Mouse (Mus musculus): ENCODE measurements at regions not wholly inside any gene's neighbourhood (a gene's known extent, or its start where the extent isn't known, plus 50 kb on each side); places are given as distances from the start of the nearest gene placed in this dataset.
A peak's percentile ranks its signal among the peaks of the same experiment; 100 is the strongest.

DNA sequence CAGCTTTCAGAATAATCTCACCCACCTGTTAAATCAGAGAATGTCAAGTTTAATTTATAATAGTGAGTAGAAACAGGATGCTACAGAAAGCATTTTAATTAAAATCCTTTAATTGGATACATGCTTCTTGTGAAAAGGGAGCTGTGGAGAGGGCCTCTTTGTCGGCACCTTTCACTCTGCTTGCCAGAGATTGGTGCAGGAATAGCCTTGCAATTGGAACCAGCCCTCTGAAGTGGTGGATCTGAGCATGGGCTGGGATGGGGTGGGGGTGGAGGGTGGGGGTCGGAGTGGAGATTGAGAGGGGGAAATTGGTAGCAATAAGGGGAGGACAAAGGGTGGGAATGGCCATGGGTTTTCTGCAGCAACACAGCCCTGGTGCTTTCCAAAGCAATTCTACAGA is 207.2 kb downstream of the Tbx15 start:
- no peaks in the 10 kb centered on the region for H3K9me3 ChIP-seq (ENCODE audit: control insufficient read depth, low read length)
- 78% methylated on average over 2 of the region's 2 CpGs for WGBS
- H3K36me3 ChIP-seq (ENCODE audit: control insufficient read depth, insufficient read depth, low read length), result no peaks in the 10 kb centered on the region
- DNase-seq, result no peak
- no peak overlapping the region for H3K9ac ChIP-seq (replicated peaks; ENCODE audit: low read length)
- H3K4me3 ChIP-seq (replicated peaks; ENCODE audit: low read depth, low read length), result no peak overlapping the region
- ATAC-seq (ENCODE audit: low FRiP score, low TSS enrichment), result no peak
- H3K27me3 ChIP-seq (ENCODE audit: control insufficient read depth, insufficient read depth, low read length), result no peaks in the 10 kb centered on the region
- H3K4me1 ChIP-seq (ENCODE audit: control insufficient read depth, insufficient read depth, low read length), result no peaks in the 10 kb centered on the region
- H3K4me2 ChIP-seq (ENCODE audit: low read length), result no peak overlapping the region
- H3K27ac ChIP-seq (replicated peaks; ENCODE audit: low read depth, low read length), result no peak overlapping the region

- Histone ChIP-seq H3K9ac (replicated peaks; ENCODE audit: low read length) (no peak overlapping the region), H3K36me3 (ENCODE audit: control insufficient read depth, insufficient read depth, low read length) (no peaks in the 10 kb centered on the region), H3K4me2 (ENCODE audit: low read length) (no peak overlapping the region), H3K4me1 (ENCODE audit: control insufficient read depth, insufficient read depth, low read length) (no peaks in the 10 kb centered on the region), H3K9me3 (ENCODE audit: control insufficient read depth, low read length) (no peaks in the 10 kb centered on the region), H3K27me3 (ENCODE audit: control insufficient read depth, insufficient read depth, low read length) (no peaks in the 10 kb centered on the region), H3K4me3 (replicated peaks; ENCODE audit: low read depth, low read length) (no peak overlapping the region), H3K27ac (replicated peaks; ENCODE audit: low read depth, low read length) (no peak overlapping the region)
- DNase-seq, result no peak
- WGBS, result 45% methylated on average over 2 of the region's 2 CpGs
- ATAC-seq (ENCODE audit: low FRiP score, low TSS enrichment), result no peak
Measured at GRCm38 (mm10) chr3:99447813-99448212, 207.6 kb downstream of the Tbx15 start.

DNA sequence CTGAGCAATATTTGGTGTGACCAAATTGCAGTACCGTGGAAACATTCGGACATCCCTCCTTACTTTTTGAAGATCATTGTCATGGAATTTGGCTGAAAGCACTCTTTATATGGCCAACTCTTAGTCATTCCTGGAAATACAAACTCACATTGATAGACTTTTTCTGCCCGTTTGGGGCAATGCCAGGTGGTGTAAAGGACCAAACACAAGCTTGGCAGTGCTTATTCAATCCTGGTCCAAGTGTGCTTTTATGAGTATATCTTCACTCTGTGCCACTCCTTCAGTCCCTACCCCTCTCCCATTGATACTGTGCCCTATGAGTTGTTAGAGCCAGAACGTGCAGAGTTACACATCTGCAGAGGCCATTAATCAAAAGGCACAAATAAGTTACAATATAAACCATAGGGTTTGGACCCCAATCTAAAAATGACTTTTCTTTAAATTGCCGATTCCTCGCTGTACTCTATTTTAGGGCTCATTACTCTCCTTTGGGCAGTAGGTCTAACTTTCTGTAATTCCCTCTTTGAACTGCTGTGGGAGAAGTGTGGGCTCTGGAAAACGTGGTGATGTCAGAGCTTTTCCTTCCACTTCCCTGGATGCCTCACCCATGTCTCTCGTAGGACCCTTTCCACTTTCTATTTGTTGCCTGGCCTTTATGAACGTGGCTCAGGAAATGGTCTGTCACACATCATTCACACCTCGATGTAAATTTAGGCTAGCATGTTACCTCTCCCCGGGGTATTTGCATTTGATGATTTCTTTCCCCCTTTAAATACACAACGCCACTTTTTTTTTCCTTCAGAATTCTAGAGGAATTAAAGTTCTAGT is 219.1 kb downstream of the Tbx15 start:
- H3K27me3 ChIP-seq (ENCODE audit: control insufficient read depth, insufficient read depth, low read length), result no peaks in the 10 kb centered on the region
- H3K4me2 ChIP-seq (ENCODE audit: low read length), result no peak overlapping the region
- no peaks in the 10 kb centered on the region for H3K4me1 ChIP-seq (ENCODE audit: control insufficient read depth, insufficient read depth, low read length)
- no peak overlapping the region for H3K4me3 ChIP-seq (replicated peaks; ENCODE audit: low read depth, low read length)
- no peaks in the 10 kb centered on the region for H3K36me3 ChIP-seq (ENCODE audit: control insufficient read depth, insufficient read depth, low read length)
- H3K9ac ChIP-seq (replicated peaks; ENCODE audit: low read length), result no peak overlapping the region
- no peak for ATAC-seq (ENCODE audit: low FRiP score, low TSS enrichment)
- 85% methylated on average over 12 of the region's 12 CpGs for WGBS
- DNase-seq, result no peak
- no peak overlapping the region for H3K27ac ChIP-seq (replicated peaks; ENCODE audit: low read depth, low read length)
- H3K9me3 ChIP-seq (ENCODE audit: control insufficient read depth, low read length), result no peaks in the 10 kb centered on the region

DNA sequence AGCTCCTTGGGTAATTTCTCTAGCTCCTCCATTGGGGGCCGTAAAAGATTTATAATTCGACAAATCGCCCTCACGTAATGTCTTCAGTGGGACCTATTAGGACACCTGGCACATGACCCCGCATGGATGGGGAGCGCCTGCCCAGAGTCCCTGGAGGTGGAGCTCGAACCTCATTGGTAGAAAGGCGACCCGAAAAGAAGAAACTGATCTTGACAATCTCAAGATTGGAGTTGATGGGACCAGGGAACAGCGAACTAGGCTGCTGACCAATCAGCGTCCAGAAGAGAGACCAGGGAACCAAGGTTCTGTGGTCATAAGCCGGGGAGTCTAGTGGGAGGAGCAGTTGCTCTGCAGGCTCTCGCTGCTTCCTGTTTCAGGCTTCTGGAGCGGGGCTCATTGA is 259.8 kb downstream of the Tbx15 start:
- ATAC-seq (ENCODE audit: low FRiP score, low TSS enrichment), result peak; percentile 54
- no peak for DNase-seq

GRCm38 (mm10) chr3:99504772-99505171 is 264.6 kb downstream of the Tbx15 start:
- Histone ChIP-seq H3K27me3 (ENCODE audit: control insufficient read depth, insufficient read depth, low read length) (no peaks in the 10 kb centered on the region), H3K27ac (replicated peaks; ENCODE audit: low read depth, low read length) (no peak overlapping the region), H3K4me3 (replicated peaks; ENCODE audit: low read depth, low read length) (no peak overlapping the region), H3K4me2 (ENCODE audit: low read length) (no peak overlapping the region), H3K9ac (replicated peaks; ENCODE audit: low read length) (no peak overlapping the region), H3K36me3 (ENCODE audit: control insufficient read depth, insufficient read depth, low read length) (no peaks in the 10 kb centered on the region), H3K9me3 (ENCODE audit: control insufficient read depth, low read length) (no peaks in the 10 kb centered on the region), H3K4me1 (ENCODE audit: control insufficient read depth, insufficient read depth, low read length) (no peaks in the 10 kb centered on the region)
- WGBS, result 90% methylated on average over 2 of the region's 2 CpGs
- no peak for DNase-seq
- no peak for ATAC-seq (ENCODE audit: low FRiP score, low TSS enrichment)

More for the DNA sequence above, 259.8 kb downstream of the Tbx15 start:
- no peak overlapping the region for H3K9ac ChIP-seq (replicated peaks; ENCODE audit: low read length)
- 90% methylated on average over 14 of the region's 14 CpGs for WGBS
- no peak overlapping the region for H3K27ac ChIP-seq (replicated peaks; ENCODE audit: low read depth, low read length)
- no peak overlapping the region for H3K4me2 ChIP-seq (ENCODE audit: low read length)
- no peaks in the 10 kb centered on the region for H3K9me3 ChIP-seq (ENCODE audit: control insufficient read depth, low read length)
- no peaks in the 10 kb centered on the region for H3K36me3 ChIP-seq (ENCODE audit: control insufficient read depth, insufficient read depth, low read length)
- H3K4me1 ChIP-seq (ENCODE audit: control insufficient read depth, insufficient read depth, low read length), result no peaks in the 10 kb centered on the region
- no peaks in the 10 kb centered on the region for H3K27me3 ChIP-seq (ENCODE audit: control insufficient read depth, insufficient read depth, low read length)
- H3K4me3 ChIP-seq (replicated peaks; ENCODE audit: low read depth, low read length), result no peak overlapping the region

GRCm38 (mm10) chr3:99512250-99512649 is 272.1 kb downstream of the Tbx15 start:
- Histone ChIP-seq H3K27me3 (ENCODE audit: control insufficient read depth, insufficient read depth, low read length) (no peaks in the 10 kb centered on the region), H3K4me3 (replicated peaks; ENCODE audit: low read depth, low read length) (no peak overlapping the region), H3K27ac (replicated peaks; ENCODE audit: low read depth, low read length) (no peak overlapping the region), H3K36me3 (ENCODE audit: control insufficient read depth, insufficient read depth, low read length) (no peaks in the 10 kb centered on the region), H3K9me3 (ENCODE audit: control insufficient read depth, low read length) (no peaks in the 10 kb centered on the region), H3K9ac (replicated peaks; ENCODE audit: low read length) (no peak overlapping the region), H3K4me1 (ENCODE audit: control insufficient read depth, insufficient read depth, low read length) (no peaks in the 10 kb centered on the region), H3K4me2 (ENCODE audit: low read length) (no peak overlapping the region)
- DNase-seq, result no peak
- 90% methylated on average over 1 of the region's 1 CpGs for WGBS
- ATAC-seq (ENCODE audit: low FRiP score, low TSS enrichment), result no peak

DNA sequence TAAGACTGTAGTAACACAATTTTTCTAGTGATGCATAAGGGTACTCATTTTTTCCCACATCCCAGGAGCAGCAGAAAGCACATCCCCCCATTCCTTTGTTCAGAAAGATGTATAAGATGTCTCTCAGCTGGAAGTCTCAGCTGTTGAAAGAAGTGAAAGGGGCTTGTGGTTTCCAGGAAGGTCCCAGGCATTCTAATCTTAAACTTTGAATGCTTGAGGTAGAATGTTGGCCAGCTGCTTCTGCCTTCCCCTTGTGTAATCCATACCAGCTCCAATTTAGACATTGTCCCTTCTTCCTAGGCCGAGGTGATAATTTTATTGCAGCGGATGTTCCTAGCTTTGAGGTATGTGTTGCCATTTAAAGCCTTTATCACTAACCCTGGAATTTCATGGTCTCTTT is 272.8 kb downstream of the Tbx15 start:
- H3K4me1 ChIP-seq (ENCODE audit: control insufficient read depth, insufficient read depth, low read length), result no peaks in the 10 kb centered on the region
- ATAC-seq (ENCODE audit: low FRiP score, low TSS enrichment), result no peak

DNA sequence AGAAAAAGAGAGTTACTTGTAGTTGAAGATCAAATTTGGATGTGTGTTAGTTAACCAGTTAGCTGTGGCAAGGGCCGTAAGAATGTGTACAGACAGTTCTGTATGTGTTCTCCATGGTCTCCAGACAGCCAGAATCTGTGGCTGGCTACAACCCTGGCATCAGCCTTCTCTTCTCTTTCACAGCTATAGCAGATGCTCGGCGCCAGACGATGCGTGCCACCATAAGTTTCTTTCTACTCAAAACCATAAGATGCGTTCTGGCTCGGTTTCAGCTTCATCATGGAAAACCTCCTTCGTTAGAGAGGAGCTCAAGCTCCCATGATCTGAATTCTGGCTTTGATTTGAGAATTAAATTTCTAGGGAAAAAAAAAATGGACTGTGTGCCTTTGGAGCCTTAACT is 275.6 kb downstream of the Tbx15 start:
- H3K27me3 ChIP-seq (ENCODE audit: control insufficient read depth, insufficient read depth, low read length), result no peaks in the 10 kb centered on the region
- 95% methylated on average over 8 of the region's 8 CpGs for WGBS
- no peak overlapping the region for H3K9ac ChIP-seq (replicated peaks; ENCODE audit: low read length)
- no peaks in the 10 kb centered on the region for H3K9me3 ChIP-seq (ENCODE audit: control insufficient read depth, low read length)
- no peaks in the 10 kb centered on the region for H3K36me3 ChIP-seq (ENCODE audit: control insufficient read depth, insufficient read depth, low read length)
- no peak for DNase-seq
- no peak overlapping the region for H3K27ac ChIP-seq (replicated peaks; ENCODE audit: low read depth, low read length)
- H3K4me1 ChIP-seq (ENCODE audit: control insufficient read depth, insufficient read depth, low read length), result no peaks in the 10 kb centered on the region
- no peak overlapping the region for H3K4me3 ChIP-seq (replicated peaks; ENCODE audit: low read depth, low read length)
- H3K4me2 ChIP-seq (ENCODE audit: low read length), result no peak overlapping the region
- ATAC-seq (ENCODE audit: low FRiP score, low TSS enrichment), result no peak

More for the DNA sequence above, 272.8 kb downstream of the Tbx15 start:
- H3K4me3 ChIP-seq (replicated peaks; ENCODE audit: low read depth, low read length), result no peak overlapping the region
- H3K4me2 ChIP-seq (ENCODE audit: low read length), result no peak overlapping the region
- no peaks in the 10 kb centered on the region for H3K36me3 ChIP-seq (ENCODE audit: control insufficient read depth, insufficient read depth, low read length)
- WGBS, result 75% methylated on average over 2 of the region's 2 CpGs
- H3K9me3 ChIP-seq (ENCODE audit: control insufficient read depth, low read length), result no peaks in the 10 kb centered on the region
- no peak for DNase-seq
- H3K9ac ChIP-seq (replicated peaks; ENCODE audit: low read length), result no peak overlapping the region
- H3K27me3 ChIP-seq (ENCODE audit: control insufficient read depth, insufficient read depth, low read length), result no peaks in the 10 kb centered on the region
- no peak overlapping the region for H3K27ac ChIP-seq (replicated peaks; ENCODE audit: low read depth, low read length)

- no peaks in the 10 kb centered on the region for H3K36me3 ChIP-seq (ENCODE audit: control insufficient read depth, insufficient read depth, low read length)
- no peaks in the 10 kb centered on the region for H3K27me3 ChIP-seq (ENCODE audit: control insufficient read depth, insufficient read depth, low read length)
- H3K27ac ChIP-seq (replicated peaks; ENCODE audit: low read depth, low read length), result no peak overlapping the region
- no peaks in the 10 kb centered on the region for H3K9me3 ChIP-seq (ENCODE audit: control insufficient read depth, low read length)
- ATAC-seq (ENCODE audit: low FRiP score, low TSS enrichment) (no peak), DNase-seq (no peak)
- 65% methylated on average over 1 of the region's 1 CpGs for WGBS
- H3K4me2 ChIP-seq (ENCODE audit: low read length), result no peak overlapping the region
- H3K9ac ChIP-seq (replicated peaks; ENCODE audit: low read length), result no peak overlapping the region
- H3K4me3 ChIP-seq (replicated peaks; ENCODE audit: low read depth, low read length), result no peak overlapping the region
- H3K4me1 ChIP-seq (ENCODE audit: control insufficient read depth, insufficient read depth, low read length), result no peaks in the 10 kb centered on the region
Measured at GRCm38 (mm10) chr3:99560917-99561316, 320.7 kb downstream of the Tbx15 start.

Data from midbrain, embryonic 14.5 days (tissue).